In genomic region chr10:62984072-62984471, GRCm38 (mm10) we compare ENCODE assay signal across 10 mouse cellular contexts. TPM values are rescaled to one million over a fixed set of nuclear protein-coding genes. Genes with fewer than 3 reads are reported as not detected.
DNase-seq lines count a peak whose midpoint lies in the region.
"Had no signal": no experiment of that assay in that cellular context is flagged by ENCODE, and none has a peak within 500 bp of the region (broad histone marks: within the 10 kb centered on the region; RNA-seq: fewer than 3 reads in every experiment).

No protein-coding gene starts in this region.

- DNase-seq in spleen, adult 12 weeks (ENCODE audit: low spot score): peak; percentile 4
- no peak for DNase-seq in spleen, postnatal 4 days (ENCODE audit: low spot score in 2 of 2)
- peak; percentile 89 for DNase-seq in induced T-regulatory cell, adult 2 months (ENCODE audit: low read depth)
- peak; percentile 14 to 54 for DNase-seq in thymus, adult 18-20 months
- DNase-seq in gastrocnemius, postnatal 4 days (ENCODE audit: low spot score in 2 of 2): no peak
- no peak for DNase-seq in embryo, embryonic 9.5 days (ENCODE audit: extremely low spot score)
- no peak for DNase-seq in kidney, postnatal 25 days
- DNase-seq: layer of hippocampus, adult 9-11 months; lung, embryonic 14.5 days; right cerebral cortex, postnatal 25 days had no signal

RNA-seq across cellular contexts. Expression of gene Rufy2, which starts 4.0 kb away (rescaled TPM):
- total RNA-seq in gastrocnemius, postnatal 4 days (2021): 10 to 100 TPM; 14.4 to 22.2 TPM

RNA-seq across cellular contexts. Expression of gene Dna2, which starts 37.2 kb away (rescaled TPM):
- total RNA-seq in gastrocnemius, postnatal 4 days (2021): 1 to 10 TPM; 4.7 to 5.3 TPM

RNA-seq across cellular contexts. Expression of gene Hnrnph3, which starts 39.9 kb away (rescaled TPM):
- total RNA-seq in gastrocnemius, postnatal 4 days (2021): 10 to 100 TPM; 27.7 to 35.1 TPM

RNA-seq across cellular contexts. Expression of gene Pbld2, which starts 40.0 kb away (rescaled TPM):
- total RNA-seq in gastrocnemius, postnatal 4 days (2021): 1 to 10 TPM; 2.0 to 3.0 TPM

Comparison
In these comparisons a context has a peak if more than half of its experiments do, and no peak if none do; other contexts are left out.
1. DNase-seq: peak in spleen, adult 12 weeks (single experiment), induced T-regulatory cell, adult 2 months (single experiment) and thymus, adult 18-20 months (2 of 2); none in spleen, postnatal 4 days (0 of 2), gastrocnemius, postnatal 4 days (0 of 2), embryo, embryonic 9.5 days (single experiment) and kidney, postnatal 25 days (0 of 2).